Mouse (Mus musculus): ENCODE results near the gene Tekt2.

The Tekt2 gene

GRCm38 (mm10) chr4:126309211-126309921 lies 16.1 kb downstream of the Tekt2 start:
- CTCF ChIA-PET: interaction anchor here (0.6 to 1.3 kb wide), 3 partner anchors 47 to 410 kb away, joined by 3 to 8 read pairs (median 3); partner anchors contain the start of gene Trappc3

DNA sequence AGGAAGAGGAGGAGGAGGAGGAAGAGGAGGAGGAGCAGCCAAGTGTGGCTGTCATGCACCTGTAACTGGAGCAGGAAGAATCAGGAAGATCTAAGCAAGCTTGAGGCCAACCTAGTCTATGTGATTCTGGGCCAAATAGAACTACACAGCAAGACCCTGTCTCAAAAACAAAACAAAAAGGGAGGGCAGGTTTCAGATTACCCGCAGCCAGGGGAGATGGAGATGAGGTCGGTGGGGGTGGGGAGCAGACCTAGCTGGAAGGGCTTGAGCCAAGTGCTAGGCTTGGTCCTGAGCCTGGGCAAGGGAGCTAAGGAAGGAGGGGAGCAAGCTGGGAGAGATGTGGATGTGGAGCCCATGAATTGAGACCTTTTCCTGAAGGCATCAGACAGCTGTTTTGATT lies 18.7 kb downstream of the Tekt2 start:
- CTCF ChIA-PET: no interaction called here

DNA sequence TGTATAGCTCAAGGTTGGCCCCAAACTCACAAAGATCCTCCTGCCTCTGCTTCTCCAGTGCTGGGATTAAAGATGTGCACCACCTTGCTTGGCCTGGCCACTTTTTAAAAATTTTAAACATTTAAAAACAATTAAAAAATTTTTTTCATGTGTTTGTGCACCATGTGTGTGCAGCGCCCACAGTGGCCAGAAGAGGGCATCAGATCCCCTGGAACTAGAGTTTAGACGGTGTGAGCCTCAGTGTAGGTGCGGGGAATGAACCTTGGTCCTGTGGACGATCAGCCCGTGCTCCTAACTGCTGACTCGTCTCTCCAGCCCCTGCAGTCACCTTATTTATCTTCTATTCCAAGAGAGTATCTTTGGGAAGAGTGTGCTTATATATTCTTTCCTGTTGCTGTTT lies 19.4 kb downstream of the Tekt2 start:
- CTCF ChIA-PET: no interaction called here

DNA sequence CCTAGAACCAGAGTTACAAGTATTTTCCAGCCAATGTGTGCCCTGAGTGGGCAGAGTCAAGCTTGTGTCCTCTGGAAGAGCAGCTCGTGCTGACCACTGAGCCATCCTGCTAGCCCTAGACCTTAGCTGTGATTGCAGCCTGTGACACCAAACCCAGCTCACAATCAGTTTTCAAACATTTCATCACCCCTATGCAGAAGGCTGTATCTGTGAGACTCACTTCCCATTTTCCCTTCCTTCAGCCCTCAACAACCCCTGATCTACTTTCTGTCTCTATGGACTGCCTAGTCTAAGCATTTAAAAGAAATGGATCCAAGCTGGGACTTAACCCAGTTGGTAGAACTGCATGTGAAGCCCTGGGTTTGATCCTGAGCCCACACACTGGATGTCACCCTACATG lies 20.1 kb downstream of the Tekt2 start:
- CTCF ChIA-PET: no interaction called here

DNA sequence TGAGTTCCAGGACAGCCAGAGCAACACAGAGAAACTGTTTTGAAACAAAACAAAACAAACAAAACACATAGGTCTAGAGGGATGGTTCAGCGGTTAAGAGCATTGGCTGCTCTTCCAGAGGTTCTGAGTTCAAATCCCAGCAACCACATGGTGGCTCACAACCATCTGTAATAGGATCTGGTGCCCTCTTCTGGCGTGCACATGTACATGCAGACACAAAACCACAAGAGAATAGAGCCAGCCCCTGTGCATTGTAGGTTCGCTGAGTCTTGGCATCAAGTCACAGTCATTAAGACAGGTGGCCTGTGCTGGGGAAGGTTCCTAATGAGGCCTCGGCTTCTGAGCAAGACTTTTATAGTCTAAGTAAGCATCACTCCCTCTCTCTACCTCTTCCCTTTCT lies 21.6 kb downstream of the Tekt2 start:
- CTCF ChIA-PET: no interaction called here

DNA sequence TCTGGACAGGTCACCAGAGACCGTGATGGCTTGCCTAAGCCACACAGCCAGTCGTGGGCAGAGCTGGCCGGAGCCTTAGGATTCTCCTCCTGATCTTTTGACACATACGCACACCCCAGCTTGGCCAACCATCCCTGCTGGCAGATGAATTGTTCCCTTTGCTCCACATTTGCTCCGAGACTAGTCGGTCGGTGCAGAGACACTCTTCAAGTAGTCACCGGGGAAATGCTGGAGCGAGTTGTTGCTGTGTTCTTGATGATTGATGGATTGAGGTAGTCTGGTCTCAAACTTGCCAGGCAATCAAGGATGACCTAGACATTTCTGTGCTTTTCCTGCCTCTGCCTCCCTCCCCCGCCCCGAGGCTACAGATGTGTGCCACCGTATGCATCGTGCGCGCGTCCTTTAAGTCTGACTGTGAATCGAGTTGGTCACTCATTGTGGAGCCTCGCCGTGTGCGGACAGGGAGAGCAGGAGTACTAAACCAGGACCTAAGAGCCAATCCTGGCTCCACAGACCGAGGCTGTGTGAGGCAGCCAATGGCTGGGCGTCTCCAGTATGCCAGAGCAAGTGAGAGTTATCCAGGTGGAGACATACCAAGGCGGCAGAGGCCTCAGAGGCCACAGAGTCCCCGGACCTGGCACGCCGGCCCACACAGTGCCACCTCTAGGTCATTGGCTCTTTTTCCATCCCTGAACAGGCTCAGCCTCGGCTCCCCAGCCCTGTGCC lies 23.7 kb downstream of the Tekt2 start:
- CTCF ChIA-PET: no interaction called here

GRCm38 (mm10) chr4:126300916-126301583 lies 24.4 kb downstream of the Tekt2 start:
- CTCF ChIA-PET: no interaction called here

- CTCF ChIA-PET: no interaction called here
These were observed 28.8 kb downstream of the Tekt2 start for GRCm38 (mm10) chr4:126296617-126297101.

GRCm38 (mm10) chr4:126295937-126296336 lies 29.6 kb downstream of the Tekt2 start:
- CTCF ChIA-PET: no interaction called here

DNA sequence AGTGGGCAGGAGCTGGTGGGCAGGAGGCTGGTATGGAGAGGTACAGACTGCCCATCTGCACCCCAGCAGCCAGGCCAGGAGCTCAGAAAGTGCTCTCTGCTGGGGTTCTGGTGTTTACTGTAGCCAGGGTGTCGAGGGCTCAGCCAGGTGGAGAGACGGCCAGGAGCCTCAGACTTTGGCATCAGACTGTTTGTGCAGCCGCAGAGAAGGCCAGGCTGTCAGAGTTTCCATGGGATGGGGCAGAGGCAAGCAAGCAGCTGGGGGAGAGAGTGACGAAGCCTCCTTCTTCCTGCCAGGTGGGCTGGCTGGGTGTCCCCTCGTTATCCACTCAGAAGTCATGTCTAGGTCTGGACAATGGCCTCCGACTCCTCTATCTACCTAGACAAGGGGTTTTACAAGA lies 30.3 kb downstream of the Tekt2 start:
- CTCF ChIA-PET: no interaction called here

GRCm38 (mm10) chr4:126291196-126291595 lies 34.3 kb downstream of the Tekt2 start:
- CTCF ChIA-PET: no interaction called here

GRCm38 (mm10) chr4:126290314-126290713 lies 35.2 kb downstream of the Tekt2 start:
- CTCF ChIA-PET: no interaction called here

- CTCF ChIA-PET: interaction anchor here (0.7 kb wide), 1 partner anchor 1187 kb away, joined by 11 read pairs; no protein-coding TSS in a partner anchor
These were observed 37.3 kb downstream of the Tekt2 start for GRCm38 (mm10) chr4:126288085-126288666.

DNA sequence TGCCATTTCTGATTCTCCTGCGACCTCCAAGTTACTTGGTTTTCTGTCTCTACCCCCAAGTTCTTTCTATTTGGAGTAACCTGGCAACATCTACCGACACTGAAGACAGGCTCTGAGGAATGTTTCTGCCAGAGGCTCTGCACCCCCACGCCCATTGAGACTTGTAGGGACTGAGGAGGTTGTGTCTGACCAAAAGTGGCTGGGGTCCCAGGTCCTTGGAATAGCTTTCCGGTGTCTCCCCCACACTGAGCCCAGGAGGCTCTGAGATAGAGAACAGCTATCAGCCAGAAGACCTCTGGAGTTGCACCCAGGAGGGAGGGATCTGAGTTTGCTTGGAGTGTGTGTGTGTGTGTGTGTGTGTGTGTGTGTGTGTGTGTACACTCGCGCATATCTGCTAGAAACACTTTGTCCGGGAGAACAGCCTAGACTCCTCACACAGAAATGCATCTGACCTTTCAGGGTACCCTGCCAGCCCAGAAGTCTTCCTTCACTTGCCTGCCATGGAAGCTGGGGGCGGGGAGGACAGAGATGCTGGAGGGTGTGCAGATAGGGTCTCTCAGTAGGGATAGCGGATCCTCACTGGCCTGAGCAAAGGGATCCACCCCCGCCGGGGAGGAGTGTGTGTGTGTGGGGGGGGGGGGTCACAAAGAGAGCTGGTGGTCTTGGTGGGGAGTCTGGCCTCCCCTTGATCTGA lies 38.0 kb downstream of the Tekt2 start:
- CTCF ChIA-PET: interaction anchor here (0.7 kb wide), 1 partner anchor 1186 kb away, joined by 11 read pairs; no protein-coding TSS in a partner anchor

- CTCF ChIA-PET: no interaction called here
These were observed 39.0 kb downstream of the Tekt2 start, which contains the start of gene Col8a2 for GRCm38 (mm10) chr4:126286492-126286891. Gene Col8a2 (plus strand): TSS chr4:126286793.

GRCm38 (mm10) chr4:126283582-126283981 lies 41.9 kb downstream of the Tekt2 start:
- CTCF ChIA-PET: no interaction called here

DNA sequence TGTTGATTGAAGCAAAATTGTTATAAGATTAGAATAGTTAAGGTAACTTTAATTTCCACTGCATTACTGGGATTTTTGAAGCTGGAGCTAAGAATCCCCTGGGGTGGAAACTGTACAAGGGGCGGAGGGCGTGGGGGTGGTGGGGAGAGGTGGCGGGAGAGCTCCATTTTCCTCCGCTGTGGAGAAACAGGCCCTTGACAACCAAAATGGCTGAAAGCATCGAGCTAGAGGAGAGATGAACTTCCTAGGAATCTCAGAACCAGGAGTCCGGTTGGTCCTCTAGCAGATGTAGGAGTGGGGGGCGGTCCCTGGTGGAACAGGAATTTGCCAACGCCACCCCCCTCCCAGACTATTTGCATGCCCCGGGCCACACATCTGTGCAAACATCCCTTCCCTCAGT lies 43.8 kb downstream of the Tekt2 start:
- CTCF ChIA-PET: no interaction called here

- CTCF ChIA-PET: interaction anchor here (1.5 kb wide), 1 partner anchor 24 kb away, joined by 5 read pairs; the partner anchor contains the start of gene Map7d1
These were observed 46.5 kb downstream of the Tekt2 start for GRCm38 (mm10) chr4:126278961-126279360.

DNA sequence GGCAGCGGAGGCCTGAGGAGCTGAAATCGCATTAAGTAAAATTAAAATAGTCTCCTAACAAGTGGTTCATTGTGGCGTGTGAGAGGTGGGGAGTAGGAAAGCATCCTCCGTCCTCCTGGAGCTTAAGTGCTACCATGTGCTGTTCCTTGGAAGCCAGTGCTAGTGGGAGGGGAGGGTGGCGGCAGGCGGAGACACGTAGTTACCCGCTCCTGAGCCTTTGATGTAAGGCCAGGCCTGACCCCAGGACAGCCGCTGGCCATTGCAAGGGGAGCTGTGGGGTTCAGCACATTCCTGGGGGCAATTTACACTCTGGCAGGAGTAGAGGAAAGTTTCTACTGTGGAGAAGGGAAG lies 46.9 kb downstream of the Tekt2 start:
- CTCF ChIA-PET: interaction anchor here (1.5 kb wide), 1 partner anchor 23 kb away, joined by 5 read pairs; the partner anchor contains the start of gene Map7d1

DNA sequence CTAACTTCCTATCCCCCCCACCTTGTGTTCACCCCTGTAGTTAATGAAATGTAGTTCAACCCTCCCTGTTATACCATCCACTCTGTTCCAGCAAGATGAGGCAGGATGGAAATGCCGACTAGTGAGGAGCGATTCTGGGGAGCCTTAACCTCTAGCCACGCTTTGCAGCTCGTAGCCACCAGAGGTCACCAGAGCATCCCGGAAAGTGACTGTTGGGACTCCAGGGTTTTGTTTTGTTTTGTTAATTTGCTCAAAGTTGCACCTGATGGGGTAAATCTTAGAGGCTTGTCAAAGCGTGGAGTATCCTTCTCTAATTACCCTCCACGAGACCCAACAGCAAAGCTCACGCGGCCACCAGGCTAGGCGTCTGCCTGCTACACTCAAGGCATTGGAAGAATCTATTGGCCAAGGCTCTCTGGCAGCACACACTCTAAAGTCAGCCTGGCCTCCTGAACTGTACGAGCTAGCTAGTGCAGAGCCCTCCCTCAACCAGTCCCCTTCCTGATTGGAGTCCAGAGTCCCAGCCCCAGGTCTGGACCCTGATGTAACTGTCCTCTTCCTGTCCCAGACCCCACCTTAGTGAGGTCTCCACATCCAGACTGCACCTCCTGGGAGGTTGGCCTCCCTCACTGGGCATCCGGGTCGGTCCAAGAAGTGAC lies 47.5 kb downstream of the Tekt2 start:
- CTCF ChIA-PET: interaction anchor here (0.6 to 1.5 kb wide), 4 partner anchors 16 to 116 kb away, joined by 3 to 6 read pairs (median 4); partner anchors contain the start of gene Map7d1

- CTCF ChIA-PET: no interaction called here
These were observed 49.8 kb downstream of the Tekt2 start for GRCm38 (mm10) chr4:126275681-126276131.
